Mouse (Mus musculus) ES-CJ7 (cell line): ENCODE results near the gene Lrrc39.
A peak's percentile ranks its signal among the peaks of the same experiment; 100 is the strongest.
"Not testable (repeated sequence)": the region's sequence is repeated elsewhere in the genome, so short reads cannot be mapped to it uniquely, and the experiment has no call there.

Source experiments
- DNase-seq: peaks from one replicate; pipeline ENCODE4 v3.0.0; 2011; ENCODE audit warnings: low read depth, low spot score

Gene Lrrc39

DNA sequence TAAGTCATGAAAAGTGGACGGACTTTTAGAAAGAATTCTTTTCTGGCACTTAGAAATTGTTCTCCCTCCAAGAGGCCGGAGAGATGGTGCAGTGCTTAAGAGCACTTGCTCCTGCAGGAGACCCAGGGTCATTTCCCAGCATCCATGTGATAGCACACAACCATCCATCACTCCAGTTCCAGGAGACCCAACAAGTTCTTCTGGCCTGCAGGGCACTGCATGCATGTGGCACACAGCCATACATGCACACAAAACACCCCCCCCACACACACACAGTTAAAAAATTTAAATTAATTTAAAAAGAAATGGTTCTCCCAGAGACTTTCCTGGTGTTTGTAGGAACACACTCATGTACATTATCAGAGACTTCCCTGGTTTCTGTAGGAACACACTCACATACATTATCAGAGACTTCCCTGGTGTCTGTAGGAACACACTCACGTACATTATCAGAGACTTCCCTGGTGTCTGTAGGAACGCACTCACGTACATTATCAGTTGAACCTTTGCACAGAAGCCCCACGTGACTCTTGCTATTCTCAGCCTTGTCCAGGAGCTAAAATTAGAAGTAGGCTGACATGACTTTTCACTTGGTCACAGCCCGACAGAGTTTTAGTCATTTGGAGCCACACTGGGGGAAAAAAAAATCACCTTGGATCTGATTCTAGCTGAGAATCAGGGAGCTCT, at the start of gene Lrrc39:
Gene Lrrc39, plus strand, starts transcription at position 566 of the 687 bp plus-strand sequence.
- no peak for DNase-seq

GRCm38 (mm10) chr3:116520141-116520761, 42.5 kb upstream of the Lrrc39 start:
- DNase-seq, result no peak

GRCm38 (mm10) chr3:116529741-116530140, 33.0 kb upstream of the Lrrc39 start:
- DNase-seq, result no peak

DNA sequence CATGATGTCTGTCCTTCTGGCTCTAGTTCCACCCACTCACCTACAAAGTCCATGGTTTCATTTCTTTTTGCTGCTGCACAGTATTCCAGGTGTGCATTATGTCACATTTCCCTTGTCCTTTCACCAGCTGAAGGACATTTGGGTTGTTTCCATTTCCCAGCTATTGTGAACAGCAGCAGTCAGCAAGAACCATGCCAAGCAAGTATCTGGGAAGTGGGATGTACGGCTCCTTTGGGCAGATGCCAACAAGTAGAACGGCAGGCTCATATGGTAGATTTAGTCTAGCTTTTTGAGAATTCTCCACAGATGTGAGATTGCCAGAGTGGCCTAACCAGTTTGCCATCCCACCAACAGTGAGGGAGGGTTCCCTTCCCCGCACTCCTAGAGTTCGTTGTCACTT, 31.9 kb upstream of the Lrrc39 start:
- DNase-seq, result no peak

- no peak for DNase-seq
Observed at GRCm38 (mm10) chr3:116536428-116537199, 26.2 kb upstream of the Lrrc39 start.

DNA sequence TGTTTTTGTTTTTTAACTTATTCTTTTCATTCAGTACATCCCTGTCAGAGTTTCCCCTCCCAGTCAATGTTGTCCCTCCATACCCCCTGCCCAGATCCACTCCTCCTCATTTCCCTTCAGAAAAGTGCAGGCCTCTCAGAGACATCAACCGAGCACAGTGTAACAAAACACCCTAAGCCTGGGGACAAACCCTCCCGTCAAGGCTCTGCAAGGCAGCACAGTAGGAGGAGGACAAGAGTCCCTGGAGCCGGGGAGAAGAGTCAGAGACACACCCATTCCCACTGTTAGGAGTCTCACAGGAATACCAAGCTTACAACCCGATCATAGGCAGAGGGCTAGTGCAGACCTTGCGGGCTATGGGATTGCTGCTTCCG, 25.6 kb upstream of the Lrrc39 start:
- no peak for DNase-seq

DNA sequence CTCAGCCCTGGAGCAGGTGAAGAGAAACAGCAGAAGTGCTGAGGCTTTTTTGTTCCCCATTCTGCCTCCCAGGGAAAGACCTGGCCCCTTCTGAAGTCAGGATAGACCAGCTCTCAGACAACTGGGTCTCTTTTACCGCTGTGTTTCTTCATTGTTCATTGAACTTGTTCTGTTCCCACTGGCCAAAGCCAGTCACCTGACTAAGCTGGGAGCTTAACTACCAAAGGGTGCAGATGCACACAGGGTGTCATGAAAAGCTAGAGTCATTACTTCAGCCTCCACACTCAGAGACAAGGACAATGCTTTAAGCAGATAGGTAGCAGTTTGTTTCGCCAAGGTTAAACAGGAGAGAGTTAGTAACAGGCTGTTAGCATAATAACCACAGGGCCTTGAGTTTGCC, 20.7 kb upstream of the Lrrc39 start:
- no peak for DNase-seq

DNA sequence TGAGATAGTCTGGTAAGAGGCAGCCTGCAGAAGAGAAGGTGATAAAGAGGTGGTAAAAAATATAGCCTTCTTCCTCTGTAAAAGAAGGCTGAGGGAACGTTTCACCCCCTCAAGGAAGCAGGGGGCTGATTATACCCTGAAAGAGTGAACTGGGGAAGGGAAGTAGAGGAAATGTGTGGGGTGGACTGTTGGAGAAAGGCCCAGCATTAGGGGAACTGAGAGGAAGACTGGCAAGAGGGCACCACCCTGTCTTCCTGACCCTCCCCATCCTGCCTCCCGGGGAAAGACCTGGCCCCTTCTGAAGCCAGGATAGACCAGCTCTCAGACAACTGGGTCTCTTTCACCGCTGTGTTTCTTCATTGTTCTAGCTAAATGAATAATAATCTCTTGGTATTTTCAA, 20.2 kb upstream of the Lrrc39 start:
- no peak for DNase-seq

GRCm38 (mm10) chr3:116547430-116547829, 15.3 kb upstream of the Lrrc39 start:
- DNase-seq, result no peak

GRCm38 (mm10) chr3:116551362-116551761, 11.4 kb upstream of the Lrrc39 start:
- DNase-seq, result no peak

GRCm38 (mm10) chr3:116561315-116561714, 1.5 kb upstream of the Lrrc39 start:
- DNase-seq, result not testable (repeated sequence)

GRCm38 (mm10) chr3:116563095-116563492, 321 bp downstream of the Lrrc39 start:
- no peak for DNase-seq

- DNase-seq, result no peak
Observed at GRCm38 (mm10) chr3:116570628-116571027, 7.9 kb downstream of the Lrrc39 start.

DNA sequence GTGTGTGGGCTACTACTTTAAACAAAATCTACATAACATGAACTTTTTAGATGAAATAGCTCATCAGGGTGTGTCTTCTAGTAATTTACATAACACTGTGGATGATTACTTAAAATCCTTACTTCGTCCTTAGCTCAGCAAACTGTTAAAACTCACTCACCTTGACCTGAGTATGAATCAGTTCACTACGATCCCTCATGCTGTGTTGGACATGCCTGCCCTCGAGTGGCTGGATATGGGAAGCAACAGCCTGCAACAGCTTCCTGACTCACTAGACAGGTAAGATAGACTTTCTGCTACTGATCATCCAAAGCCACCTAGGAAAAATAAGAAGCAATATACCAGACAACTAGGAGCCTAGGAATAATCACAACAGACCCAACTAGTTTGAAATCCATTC, 14.5 kb downstream of the Lrrc39 start:
- peak; percentile 73 for DNase-seq

DNA sequence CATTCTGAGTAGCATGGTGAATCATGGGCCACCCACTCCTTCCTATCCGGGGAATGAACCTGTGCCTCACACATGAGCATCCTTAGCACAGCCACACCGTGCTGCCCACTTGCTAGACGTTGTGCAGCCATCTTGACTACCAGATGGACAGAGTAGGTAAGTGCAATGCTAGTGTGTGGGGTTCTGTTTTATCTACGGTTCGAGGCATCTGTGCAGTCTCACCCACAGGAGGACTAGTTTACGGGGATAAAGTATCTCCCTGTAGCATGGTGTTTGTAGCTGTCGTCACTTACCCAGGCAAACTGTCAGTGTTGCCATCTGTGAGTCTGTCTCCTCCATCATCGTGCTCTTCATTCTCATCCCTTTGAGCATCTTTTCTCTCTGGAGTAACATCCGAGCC, 19.4 kb downstream of the Lrrc39 start:
- no peak for DNase-seq

DNA sequence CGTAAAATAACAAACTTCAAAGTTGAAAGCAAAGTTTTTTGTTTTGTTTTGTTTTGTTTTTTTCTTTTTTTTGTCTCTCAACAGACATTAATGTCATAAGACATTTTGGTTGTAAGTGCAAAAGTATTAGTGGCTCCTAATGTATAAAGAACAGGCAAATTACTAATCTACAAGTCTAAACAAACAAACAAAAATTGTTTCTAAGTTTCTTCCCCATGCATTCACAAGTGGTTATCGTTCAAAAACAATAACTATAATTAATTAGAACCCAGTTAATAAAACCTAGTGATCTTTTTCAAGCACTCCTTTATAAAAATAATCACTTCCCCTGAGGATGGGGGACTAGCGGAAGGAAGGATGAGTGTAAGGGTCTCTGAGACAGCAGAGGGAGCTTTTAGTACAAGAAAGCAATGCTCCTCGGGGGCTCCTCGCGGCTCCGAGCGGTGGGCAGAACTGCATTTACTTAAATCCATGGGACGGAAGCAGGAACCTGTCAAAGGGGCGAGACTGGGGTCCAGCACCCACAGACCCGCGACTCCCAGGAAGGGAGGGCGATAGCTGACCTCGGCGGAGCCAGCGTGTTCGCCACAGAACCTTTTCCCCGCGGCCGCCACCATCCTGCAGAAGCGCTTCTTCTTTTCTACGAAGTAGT, 31.4 kb downstream of the Lrrc39 start:
- peak; percentile 59 for DNase-seq

DNA sequence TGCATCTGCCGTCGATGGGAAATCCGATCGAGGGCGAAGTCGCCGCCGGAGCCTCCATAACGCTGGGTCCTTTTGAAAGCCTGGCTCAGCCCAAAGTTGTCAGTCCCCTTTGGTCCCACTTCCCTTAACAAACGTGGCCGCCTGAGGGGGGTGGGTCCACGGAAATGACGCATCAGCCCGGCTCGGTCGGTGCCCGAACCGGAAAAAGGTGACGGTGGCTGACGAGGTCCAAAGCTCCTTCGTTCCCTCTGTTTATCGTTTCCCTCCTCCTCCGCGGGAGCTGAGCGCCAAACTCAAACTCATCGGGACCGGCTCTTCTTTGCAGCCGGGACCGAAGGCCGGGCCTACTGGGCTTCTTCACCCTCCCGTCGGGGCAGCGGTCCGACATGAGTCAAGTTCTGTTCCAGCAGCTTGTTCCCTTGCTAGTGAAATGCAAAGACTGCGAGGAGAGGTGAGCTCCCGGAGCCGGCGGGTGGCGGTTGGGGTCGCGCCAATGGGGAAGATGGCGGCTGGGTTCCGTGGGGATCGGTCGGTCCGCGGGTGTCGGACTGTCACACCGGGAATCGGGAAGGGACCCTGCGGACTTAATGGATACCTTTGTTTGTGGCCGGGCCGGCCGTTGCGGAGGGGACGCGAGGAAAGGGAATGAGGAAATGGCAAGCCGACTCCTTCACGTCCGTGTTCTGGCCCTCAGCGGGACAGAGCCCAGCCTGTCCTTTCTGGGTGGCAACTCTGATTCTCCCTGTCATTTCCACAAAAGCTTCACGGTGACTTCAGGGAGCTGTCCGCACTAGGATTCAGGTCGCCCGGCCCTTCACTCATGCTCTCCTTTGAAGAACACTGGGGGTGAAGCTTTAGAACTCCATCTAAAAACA, 32.2 kb downstream of the Lrrc39 start, which contains the start of gene Sass6:
Gene Sass6, plus strand, starts transcription at position 255 of the 875 bp plus-strand sequence.
- DNase-seq, result peak; percentile 97

DNA sequence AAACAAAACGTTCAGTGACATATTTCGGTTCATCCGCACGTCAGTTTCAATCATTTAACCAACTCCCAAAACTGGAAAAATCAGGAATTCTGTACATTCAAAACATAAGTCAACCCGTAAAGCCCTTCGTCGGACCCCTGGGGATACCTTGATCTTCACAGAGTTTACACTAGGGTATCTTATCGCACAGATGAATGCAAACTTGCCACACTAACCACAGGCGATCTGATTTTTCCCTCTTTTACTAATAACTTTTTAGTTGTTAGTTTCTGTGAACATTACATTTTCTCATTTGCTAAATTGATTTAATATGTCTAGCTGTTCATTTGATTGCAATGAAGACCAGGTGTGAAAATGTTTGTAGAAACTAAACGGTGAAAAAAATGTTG, 32.8 kb downstream of the Lrrc39 start:
- DNase-seq, result no peak

- no peak for DNase-seq
Observed at GRCm38 (mm10) chr3:116599705-116600104, 36.9 kb downstream of the Lrrc39 start.

DNA sequence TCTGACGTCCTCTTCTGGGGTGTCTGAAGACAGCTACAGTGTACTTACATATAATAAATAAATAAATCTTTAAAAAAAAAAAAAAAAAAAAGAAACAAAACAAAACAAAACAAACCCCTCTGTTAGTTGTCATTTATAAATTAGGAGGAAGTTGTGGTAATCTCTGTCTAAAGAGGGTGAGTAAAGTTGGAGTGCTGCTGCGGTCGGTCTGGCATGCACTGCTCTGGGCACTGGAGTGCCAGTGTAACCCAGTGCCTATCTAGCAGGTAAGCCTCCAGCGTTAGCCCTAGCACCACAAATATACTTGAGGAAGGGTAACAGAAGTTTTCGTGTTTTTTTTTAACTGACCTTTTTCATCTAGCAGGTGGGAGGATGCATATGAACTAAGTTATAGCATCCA, 38.2 kb downstream of the Lrrc39 start:
- DNase-seq, result no peak

GRCm38 (mm10) chr3:116601781-116602180, 39.0 kb downstream of the Lrrc39 start:
- DNase-seq, result no peak
